Mouse (Mus musculus) olfactory bulb, adult 2 months (tissue): ENCODE results near the gene Phb. TPM values are rescaled to one million over a fixed set of nuclear protein-coding genes. Genes with fewer than 3 reads are reported as not detected.

Source experiments
- H3K27ac ChIP-seq: fragments of 200-500 bp; 2 replicates; pipeline ENCODE4 v1.5.1; 2012; ENCODE audit warnings: low read depth, low read length; ENCODE audit not compliant: insufficient read depth
- H3K4me1 ChIP-seq: fragments of 200-500 bp; 2 replicates; pipeline ENCODE4 v1.6.1; 2012; ENCODE audit warnings: low read length; ENCODE audit not compliant: control insufficient read depth, insufficient read depth
- H3K4me3 ChIP-seq: fragments of 200-500 bp; 2 replicates; pipeline ENCODE4 v1.5.1; 2012; ENCODE audit warnings: mild to moderate bottlenecking, low read depth, low read length, moderate library complexity; ENCODE audit not compliant: insufficient read depth
- CTCF ChIP-seq: fragments of 200-500 bp; IDR thresholded peaks from 2 replicates; pipeline ENCODE4 v1.5.1; 2012; ENCODE audit warnings: low read depth, mild to moderate bottlenecking, low read length, moderate library complexity; ENCODE audit not compliant: insufficient read depth
- POLR2A ChIP-seq: fragments of 200-500 bp; IDR thresholded peaks from 2 replicates; pipeline ENCODE4 v1.6.1; 2012; ENCODE audit warnings: mild to moderate bottlenecking, low read depth, low read length, moderate library complexity; ENCODE audit not compliant: insufficient read depth
- WGBS: fragments of 180-500 bp; shearing (Covaris S2); methylation state at CpG from one replicate; pipeline ENCODE4 v1.1.7; 2018; 5-methylcytosine and 5-hydroxymethylcytosine counted together
- polyA plus RNA-seq: library from polyadenylated mRNA; stranded (reverse); fragments of >200 nt; gene quantifications from 2 replicates; pipeline ENCODE4 v1.2.4, GENCODE M21; 2012; ENCODE audit warnings: low replicate concordance; ENCODE audit not compliant: missing spikeins, insufficient read depth, insufficient read length

Gene Phb
- polyA plus RNA-seq, 1 experiment: not detected

DNA sequence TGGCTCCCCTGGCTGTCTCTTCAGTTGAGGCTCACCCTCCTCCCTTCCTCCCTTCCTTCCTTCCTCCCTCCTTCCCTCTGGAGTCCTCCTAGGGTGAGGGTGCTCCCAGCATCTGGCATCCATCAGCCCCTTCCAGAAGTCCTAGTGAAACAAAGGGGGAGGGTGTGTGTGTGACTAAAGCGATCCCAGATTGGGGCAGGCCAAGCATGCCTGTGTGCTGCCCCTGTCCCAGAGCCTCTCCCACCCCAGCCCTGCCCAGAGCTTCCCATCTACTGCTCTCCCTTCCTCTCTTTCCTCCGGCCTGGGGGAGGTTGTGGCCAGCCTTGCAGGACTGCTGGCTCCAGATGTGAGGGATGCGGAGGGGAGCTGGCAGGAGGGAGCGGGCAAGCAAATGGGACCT is 35.5 kb upstream of the Phb start:
- 91% methylated on average over 4 of the region's 4 CpGs for WGBS
- Histone ChIP-seq H3K4me3 (no peak overlapping the region), H3K27ac (no peak overlapping the region), H3K4me1 (peaks cover 5% of the 10 kb centered on the region; the same call in 1 of the 2 replicates)
- TF ChIP-seq POLR2A (no peak), CTCF (no peak)

DNA sequence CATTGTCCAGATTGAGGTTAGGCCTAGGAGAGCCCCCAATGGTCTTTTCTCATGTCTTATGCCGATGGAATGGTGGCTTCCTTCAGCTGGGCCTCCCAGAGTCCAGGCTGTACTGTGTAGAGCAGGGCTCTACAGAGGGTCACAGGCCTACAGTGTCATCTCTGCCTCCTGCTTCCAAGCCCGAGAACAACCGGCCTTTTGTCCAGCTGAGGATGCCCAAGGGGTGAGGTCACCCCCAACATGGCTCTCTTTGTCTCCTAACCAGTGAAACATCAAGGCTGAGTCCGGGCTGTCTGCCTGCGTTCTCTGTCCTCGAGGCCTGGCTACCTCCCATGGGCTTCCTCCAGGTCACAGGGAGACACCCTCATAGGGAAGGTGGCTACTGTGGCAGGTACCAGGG is 34.3 kb upstream of the Phb start:
- TF ChIP-seq CTCF (no peak), POLR2A (no peak)
- peaks cover 5% of the 10 kb centered on the region; the same call in 1 of the 2 replicates for H3K4me1 ChIP-seq
- 77% methylated on average over 6 of the region's 6 CpGs for WGBS
- H3K4me3 ChIP-seq: no peak overlapping the region
- H3K27ac ChIP-seq: no peak overlapping the region

DNA sequence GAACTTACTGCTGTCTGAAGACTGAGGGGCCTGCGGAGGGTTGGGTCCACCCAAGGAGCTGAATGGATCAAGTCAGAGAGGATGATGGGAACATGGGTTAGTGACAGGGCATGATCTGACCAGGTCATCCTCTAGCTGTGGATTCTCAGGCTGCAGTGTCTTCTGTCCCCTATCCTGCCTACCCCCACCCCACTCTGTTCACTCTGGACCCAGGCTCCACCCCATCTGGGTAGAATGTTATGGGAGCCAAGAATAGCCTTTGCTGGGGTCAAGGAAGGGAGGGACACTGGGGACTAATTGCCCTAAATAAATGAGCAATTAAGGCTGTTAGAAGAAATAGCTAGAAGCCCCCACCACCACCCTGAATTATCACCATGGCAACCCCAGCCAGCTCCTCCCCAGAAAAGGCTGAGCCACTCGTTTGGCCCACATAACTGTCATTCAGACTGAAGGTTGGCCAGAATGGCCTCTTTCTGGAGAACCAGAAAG is 33.2 kb upstream of the Phb start:
- 78% methylated on average over 2 of the region's 2 CpGs for WGBS
- Histone ChIP-seq H3K4me1 (peaks cover 5% of the 10 kb centered on the region; the same call in 1 of the 2 replicates), H3K4me3 (no peak overlapping the region), H3K27ac (no peak overlapping the region)
- no peak for TF ChIP-seq POLR2A

DNA sequence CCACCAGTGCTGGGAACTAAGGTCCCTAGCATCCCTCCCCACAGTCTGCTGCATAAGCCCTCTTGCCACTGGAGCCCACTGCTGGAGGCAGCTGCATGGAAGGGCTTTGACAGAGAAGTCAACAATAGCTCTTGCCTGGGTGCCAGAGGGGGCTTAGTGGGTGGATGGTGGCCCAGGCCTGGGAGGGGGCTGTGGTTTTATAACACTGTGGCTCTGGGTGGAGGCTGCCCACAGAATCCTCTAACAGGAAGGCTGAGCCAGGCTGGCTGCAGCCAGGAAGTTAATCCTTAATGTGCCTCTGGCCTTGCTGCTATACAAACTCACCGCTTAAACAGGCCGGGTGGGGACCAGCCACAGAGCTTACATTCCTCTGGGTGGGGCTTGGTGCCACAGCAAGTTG is 31.7 kb upstream of the Phb start:
- no peak overlapping the region for H3K4me3 ChIP-seq
- H3K27ac ChIP-seq: no peak overlapping the region
- 46% methylated on average over 2 of the region's 2 CpGs for WGBS
- no peak for TF ChIP-seq POLR2A
- TF ChIP-seq CTCF: no peak
- peaks cover 5% of the 10 kb centered on the region; the same call in 1 of the 2 replicates for H3K4me1 ChIP-seq

DNA sequence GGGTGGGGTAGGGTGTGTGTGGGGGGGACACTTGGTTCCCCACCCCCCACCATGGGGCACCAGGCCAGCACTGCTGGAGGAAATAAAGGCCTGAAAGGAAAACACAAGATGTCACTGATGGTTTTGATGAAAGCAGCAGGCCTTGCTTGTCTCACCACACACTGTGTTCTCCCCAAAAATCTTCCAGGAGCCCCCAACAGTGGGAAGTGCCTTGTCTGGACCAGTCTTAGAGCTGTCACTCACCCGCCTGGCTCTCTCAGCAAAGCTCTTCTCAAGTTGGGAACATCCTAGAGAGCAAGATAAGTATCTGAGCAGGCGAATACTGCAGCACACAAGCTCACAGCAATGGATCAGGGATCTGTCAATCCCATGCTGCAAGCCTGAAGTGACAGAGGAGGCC is 26.0 kb upstream of the Phb start:
- Histone ChIP-seq H3K4me3 (no peak overlapping the region), H3K4me1 (peaks cover 23% of the 10 kb centered on the region), H3K27ac (no peak overlapping the region)
- TF ChIP-seq CTCF (no peak), POLR2A (no peak)
- 86% methylated on average over 2 of the region's 2 CpGs for WGBS

DNA sequence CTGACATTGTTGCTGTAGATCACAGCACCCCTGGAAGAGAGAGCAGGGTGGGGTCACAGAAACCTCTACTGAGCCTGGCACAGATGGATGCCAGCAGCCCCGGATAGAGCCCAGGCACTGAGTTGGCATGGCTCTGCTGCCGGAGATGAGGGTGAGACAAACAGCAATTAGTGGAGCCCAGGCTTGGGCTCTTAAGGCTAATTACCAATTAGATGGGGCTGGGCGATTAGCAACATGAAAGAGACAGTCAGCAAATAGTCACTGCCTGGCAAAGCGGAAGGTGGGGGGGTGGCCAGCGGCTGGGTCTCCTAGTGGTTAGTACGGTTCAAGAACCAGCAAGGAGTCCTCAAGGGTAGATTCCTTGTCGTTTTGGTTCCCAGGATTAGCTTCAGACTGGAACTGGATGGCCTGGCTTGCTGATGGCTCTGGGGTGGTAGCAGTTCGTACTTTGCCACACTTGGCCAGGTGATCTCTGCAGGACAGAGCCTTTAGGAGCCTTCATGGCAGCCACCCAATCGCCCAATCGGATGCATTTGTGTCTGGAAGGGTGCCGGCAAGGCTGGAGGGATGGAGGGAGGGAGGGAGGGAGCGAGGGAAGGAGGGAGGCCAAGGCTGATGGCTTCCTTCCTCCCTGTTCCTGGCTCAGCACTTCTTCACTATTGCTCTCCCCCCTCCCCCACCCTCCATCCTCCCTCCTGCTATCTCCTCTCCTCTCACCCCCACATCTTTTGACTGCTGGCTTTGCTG is 24.1 kb upstream of the Phb start:
- WGBS: 17% methylated on average over 11 of the region's 12 CpGs
- Histone ChIP-seq H3K4me3 (no peak overlapping the region), H3K27ac (no peak overlapping the region), H3K4me1 (peaks cover 25% of the 10 kb centered on the region)
- no peak for TF ChIP-seq POLR2A
- no peak for TF ChIP-seq CTCF

DNA sequence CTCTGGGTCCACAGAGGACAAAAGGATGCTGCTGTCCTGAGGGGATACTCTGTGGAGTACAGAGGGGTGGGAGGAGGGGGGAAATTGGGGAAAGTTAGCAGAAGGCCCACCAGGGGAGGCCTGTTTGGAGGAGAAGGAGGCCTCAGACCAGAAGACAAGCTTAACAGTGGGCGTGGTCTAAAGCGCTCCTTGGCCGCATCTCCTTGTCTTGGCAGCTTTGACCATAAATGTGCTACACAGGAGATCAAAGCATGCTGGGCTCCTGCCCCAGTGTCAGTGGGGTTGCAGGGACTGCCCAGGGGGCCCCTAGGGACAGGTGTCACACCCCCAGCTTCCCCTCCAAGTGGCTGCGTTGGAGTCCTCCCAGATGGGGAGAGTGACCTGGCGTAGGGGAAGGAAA is 22.9 kb upstream of the Phb start:
- Histone ChIP-seq H3K4me1 (peaks cover 25% of the 10 kb centered on the region), H3K4me3 (no peak overlapping the region), H3K27ac (no peak overlapping the region)
- TF ChIP-seq POLR2A (no peak), CTCF (no peak)
- 78% methylated on average over 5 of the region's 5 CpGs for WGBS

DNA sequence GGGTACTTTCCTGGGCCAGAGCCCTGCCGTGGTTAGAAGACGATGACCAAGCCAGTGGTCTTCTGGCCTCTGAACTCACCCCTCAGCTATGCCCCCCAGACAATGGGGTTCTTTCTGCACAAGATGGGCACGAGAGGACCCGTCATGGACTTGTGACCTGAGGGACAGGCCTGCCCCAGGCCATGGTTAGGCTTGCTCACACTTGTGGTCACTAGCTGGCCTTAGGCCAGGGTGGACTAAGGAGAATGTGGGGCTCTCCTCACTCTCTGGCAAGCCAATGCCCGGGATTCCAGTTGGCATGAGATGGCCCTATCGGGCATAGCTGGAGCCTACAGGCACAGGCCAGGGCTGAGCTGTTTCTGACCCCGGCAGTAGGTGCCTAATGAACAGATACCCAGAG is 22.4 kb upstream of the Phb start:
- no peak overlapping the region for H3K4me3 ChIP-seq
- peaks cover 25% of the 10 kb centered on the region for H3K4me1 ChIP-seq
- TF ChIP-seq CTCF (no peak), POLR2A (no peak)
- WGBS: 75% methylated on average over 7 of the region's 7 CpGs
- no peak overlapping the region for H3K27ac ChIP-seq

DNA sequence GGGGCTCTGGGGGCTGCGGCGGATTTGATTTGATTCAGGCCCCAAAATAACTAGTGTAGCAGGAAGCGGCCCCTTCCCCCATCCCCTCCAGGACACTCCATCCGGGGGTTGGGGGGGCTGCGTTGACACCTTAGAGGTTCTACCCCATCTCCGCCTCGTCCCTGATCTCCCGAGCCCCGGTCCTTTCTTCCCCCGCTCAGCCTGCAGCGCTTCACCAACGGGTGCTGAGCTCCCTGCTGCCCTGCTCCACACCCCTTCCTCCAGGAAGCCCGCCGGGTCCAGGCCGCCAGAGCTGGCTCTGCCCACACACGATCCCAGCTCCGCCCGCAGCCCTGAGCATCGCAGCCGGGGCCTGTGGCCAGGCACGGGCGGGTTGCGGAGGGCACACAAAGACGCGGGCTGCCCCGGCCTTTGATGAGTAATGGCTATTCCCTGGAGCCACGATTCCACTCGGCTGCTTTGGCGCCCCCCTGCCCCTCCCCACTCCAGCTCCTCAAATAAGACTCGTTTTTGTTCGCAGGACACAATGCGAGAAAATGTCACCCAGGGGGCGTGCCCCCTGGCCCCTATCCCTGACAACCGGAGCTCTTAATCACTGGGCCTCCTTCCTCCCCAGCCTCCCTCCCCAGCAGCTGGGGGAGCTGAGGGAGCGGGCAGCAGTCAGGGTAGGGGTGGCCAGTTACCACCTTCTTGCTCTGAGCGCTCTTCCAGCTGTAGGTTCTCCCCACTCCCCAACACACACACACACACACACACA is 21.2 kb upstream of the Phb start:
- whole genome bisulfite sequencing: 11% methylated on average over 36 of the region's 36 CpGs
- no peak for TF ChIP-seq POLR2A
- no peak for TF ChIP-seq CTCF
- H3K27ac ChIP-seq: no peak overlapping the region
- peaks cover 25% of the 10 kb centered on the region for H3K4me1 ChIP-seq
- H3K4me3 ChIP-seq: no peak overlapping the region

DNA sequence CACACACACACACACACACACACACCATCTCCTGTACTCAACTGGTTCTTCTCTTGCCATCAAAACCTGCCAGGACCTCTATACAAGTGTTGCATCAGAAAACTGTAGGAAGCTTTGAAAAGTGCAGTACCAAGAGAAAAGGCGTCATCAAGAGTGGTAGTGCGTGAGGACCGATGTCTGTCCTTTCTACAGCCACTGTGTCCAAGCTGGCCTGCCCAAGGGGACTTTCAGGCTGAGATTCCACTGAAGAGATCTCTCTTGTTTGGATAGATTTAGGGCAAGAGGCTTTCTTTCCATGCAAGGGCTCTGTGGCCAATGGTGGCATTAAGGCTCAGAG is 20.6 kb upstream of the Phb start:
- WGBS: 74% methylated on average over 3 of the region's 3 CpGs
- no peak overlapping the region for H3K4me3 ChIP-seq
- H3K27ac ChIP-seq: no peak overlapping the region
- peaks cover 25% of the 10 kb centered on the region for H3K4me1 ChIP-seq
- no peak for TF ChIP-seq POLR2A
- no peak for TF ChIP-seq CTCF
